Mouse (Mus musculus) limb, embryonic 14.5 days (tissue): ENCODE results near the gene Rps6ka4. TPM values are rescaled to one million over a fixed set of nuclear protein-coding genes. Genes with fewer than 3 reads are reported as not detected.

Source experiments
- ATAC-seq: fragments of 200-750 bp; cut with Nextera tagmentation; 2 replicates; pipeline ENCODE4 v1.8.0; 2017; ENCODE audit warnings: low read depth, moderate number of reproducible peaks, moderate TSS enrichment; ENCODE audit not compliant: low FRiP score
- DNase-seq: peaks from one replicate; pipeline ENCODE4 v3.0.0-alpha.2; 2015; ENCODE audit warnings: low spot score
- H3K27ac ChIP-seq: fragments of 300-500 bp; sonication (generic); replicated peaks from 2 replicates; pipeline ENCODE4 v1.5.1; 2014; ENCODE audit warnings: low read depth, mild to moderate bottlenecking, low read length, moderate library complexity, mixed read lengths
- H3K27me3 ChIP-seq: fragments of 300-500 bp; sonication (generic); 2 replicates; pipeline ENCODE4 v1.6.1; 2014; ENCODE audit warnings: low read length, mixed read lengths; ENCODE audit not compliant: control insufficient read depth, insufficient read depth
- H3K36me3 ChIP-seq: fragments of 300-500 bp; sonication (generic); 2 replicates; pipeline ENCODE4 v1.6.1; 2014; ENCODE audit warnings: mild to moderate bottlenecking, low read length, moderate library complexity, mixed read lengths; ENCODE audit not compliant: control insufficient read depth, insufficient read depth
- H3K4me1 ChIP-seq: fragments of 300-500 bp; sonication (generic); 2 replicates; pipeline ENCODE4 v1.6.1; 2014; ENCODE audit warnings: antibody characterized with exemption, low read length, mixed read lengths; ENCODE audit not compliant: control insufficient read depth, insufficient read depth
- H3K4me2 ChIP-seq: fragments of 300-500 bp; sonication (generic); replicated peaks from 2 replicates; pipeline ENCODE4 v1.6.1; 2014; ENCODE audit warnings: low read depth, mild to moderate bottlenecking, low read length, moderate library complexity; ENCODE audit not compliant: severe bottlenecking
- H3K4me3 ChIP-seq: fragments of 300-500 bp; sonication (generic); replicated peaks from 2 replicates; pipeline ENCODE4 v1.5.1; 2014; ENCODE audit warnings: low read length
- H3K9ac ChIP-seq: fragments of 300-500 bp; sonication (generic); 2 replicates; pipeline ENCODE4 v1.6.1; 2014; ENCODE audit warnings: mild to moderate bottlenecking, low read depth, low read length, moderate library complexity; ENCODE audit not compliant: severe bottlenecking
- H3K9me3 ChIP-seq: fragments of 300-500 bp; sonication (generic); 2 replicates; pipeline ENCODE4 v1.6.1; 2016; ENCODE audit warnings: low read length; ENCODE audit not compliant: control insufficient read depth
- POLR2A ChIP-seq: fragments of 200-500 bp; IDR thresholded peaks from 2 replicates; pipeline ENCODE4 v1.8.0; 2012; ENCODE audit warnings: inconsistent platforms, mild to moderate bottlenecking, moderate library complexity, borderline replicate concordance; ENCODE audit not compliant: insufficient read depth, insufficient read length; ENCODE audit errors: extremely low read depth
- WGBS: fragments of 180-500 bp; shearing (Covaris S2); extraction: QIAGEN DNeasy Blood & Tissue Kit; methylation state at CpG from one replicate; pipeline ENCODE4 v1.1.7; 2014; 5-methylcytosine and 5-hydroxymethylcytosine counted together
- microRNA-seq: library from miRNA; unstranded; fragments of <30 nt; microRNA quantifications from one replicate; pipeline ENCODE4, GENCODE M21; 2016
- polyA plus RNA-seq, 2 experiments: library from polyadenylated mRNA; depleted of rRNA in 1 of 2; stranded (reverse) in 1 of 2; unstranded in 1 of 2; fragments of >200 nt; fragmentation: Nextera tagmentation in 1 of 2; extraction: Ambion mirVana in 1 of 2; gene quantifications; 2 replicates each; pipeline versions ENCODE4 v1.2.1 to v1.2.3; 2012 to 2014

Rps6ka4 gene
- polyA plus RNA-seq, 2 experiments, result 19.4 to 27.4 TPM

DNA sequence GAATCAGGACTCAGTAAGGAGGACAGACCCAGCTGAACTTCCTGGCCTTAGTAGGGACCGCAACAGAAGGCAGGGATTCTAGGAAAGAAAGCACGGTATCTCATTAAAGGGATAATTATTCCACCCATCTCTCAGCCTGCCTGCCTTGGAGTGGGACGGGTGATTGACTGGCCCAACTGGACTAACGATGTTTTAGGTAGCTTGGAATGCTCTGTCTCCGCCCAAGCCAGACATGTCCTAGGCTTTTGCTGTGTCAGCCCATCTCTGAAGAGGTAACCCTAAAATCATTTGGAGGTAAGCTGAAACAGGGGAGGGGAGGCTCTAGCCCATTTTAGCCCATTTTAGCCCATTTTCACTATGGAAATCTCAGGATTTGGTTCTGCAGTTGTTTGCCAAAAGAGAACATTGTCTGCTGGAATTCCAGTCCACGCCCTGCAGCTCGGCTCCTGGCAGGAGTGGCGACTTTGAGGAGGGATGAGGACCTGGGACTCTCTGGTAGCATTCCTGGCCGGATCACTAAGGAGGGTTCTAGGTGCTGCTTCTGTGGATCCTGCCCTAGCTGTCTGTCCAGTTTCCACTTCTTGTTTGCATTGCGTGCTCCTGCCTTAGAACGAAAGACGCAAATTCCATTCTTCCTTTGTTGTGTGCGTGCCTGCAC lies 19.8 kb downstream of the Rps6ka4 start:
- no peak overlapping the region for H3K4me2 ChIP-seq
- H3K9ac ChIP-seq, result no peak overlapping the region
- no peak for TF ChIP-seq POLR2A
- DNase-seq (no peak), ATAC-seq (no peak)
- 77% methylated on average over 13 of the region's 13 CpGs for WGBS
- 0 out of 2 replicates have a peak, but pooled peaks cover 4% of the 10 kb centered on the region for H3K9me3 ChIP-seq
- H3K4me1 ChIP-seq, result no peaks in the 10 kb centered on the region
- no peaks in the 10 kb centered on the region for H3K27me3 ChIP-seq
- H3K4me3 ChIP-seq, result no peak overlapping the region
- no peak overlapping the region for H3K27ac ChIP-seq
- H3K36me3 ChIP-seq, result no peaks in the 10 kb centered on the region

DNA sequence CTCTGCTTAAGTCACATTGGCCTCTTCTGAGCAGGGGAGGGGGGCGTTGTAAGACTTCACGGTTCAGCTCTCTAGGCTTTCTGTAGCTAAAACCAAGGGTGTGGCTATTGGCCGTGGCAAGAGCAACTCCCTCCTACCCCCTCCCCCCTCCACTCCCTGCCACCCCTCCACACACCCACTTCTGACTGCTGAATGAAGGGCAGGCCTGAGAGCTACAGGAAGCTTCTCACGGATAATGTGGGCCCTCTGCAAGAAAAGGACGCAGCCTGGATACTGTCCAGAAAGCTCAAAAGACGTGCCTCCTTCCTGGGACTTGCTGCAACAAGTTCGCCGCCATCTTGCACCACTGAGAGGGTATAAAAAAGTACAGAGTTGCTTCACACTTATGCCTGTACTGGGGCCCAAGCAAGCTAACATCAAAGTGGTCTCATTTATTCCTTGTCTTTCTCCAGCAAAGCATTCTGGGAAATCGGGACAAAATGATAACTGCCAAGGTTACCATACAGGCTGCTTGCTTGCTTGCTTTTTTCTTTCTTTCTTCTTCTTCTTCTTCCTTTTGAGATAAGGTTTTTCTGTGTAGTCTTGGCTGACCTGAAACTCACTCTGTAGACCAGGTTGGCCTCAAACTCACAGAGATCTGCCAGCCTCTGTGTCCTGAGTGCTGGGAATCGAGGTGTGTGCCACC lies 21.2 kb downstream of the Rps6ka4 start:
- no peak for TF ChIP-seq POLR2A
- H3K36me3 ChIP-seq, result no peaks in the 10 kb centered on the region
- H3K4me3 ChIP-seq, result no peak overlapping the region
- H3K4me1 ChIP-seq, result no peaks in the 10 kb centered on the region
- H3K4me2 ChIP-seq, result no peak overlapping the region
- DNase-seq, result no peak
- WGBS, result 46% methylated on average over 10 of the region's 10 CpGs
- H3K9ac ChIP-seq, result no peak overlapping the region
- no peak overlapping the region for H3K27ac ChIP-seq
- H3K27me3 ChIP-seq, result no peaks in the 10 kb centered on the region
- no peak for ATAC-seq
- 0 out of 2 replicates have a peak, but pooled peaks cover 4% of the 10 kb centered on the region for H3K9me3 ChIP-seq

GRCm38 (mm10) chr19:6814958-6815357 lies 25.5 kb downstream of the Rps6ka4 start:
- H3K9me3 ChIP-seq, result no peaks in the 10 kb centered on the region
- no peaks in the 10 kb centered on the region for H3K27me3 ChIP-seq
- H3K4me3 ChIP-seq, result no peak overlapping the region
- no peaks in the 10 kb centered on the region for H3K4me1 ChIP-seq
- H3K4me2 ChIP-seq, result no peak overlapping the region
- 93% methylated on average over 3 of the region's 3 CpGs for WGBS
- TF ChIP-seq POLR2A, result no peak
- ATAC-seq, result no peak
- H3K27ac ChIP-seq, result no peak overlapping the region
- H3K9ac ChIP-seq, result no peak overlapping the region
- H3K36me3 ChIP-seq, result no peaks in the 10 kb centered on the region
- no peak for DNase-seq

- 9% methylated on average over 4 of the region's 4 CpGs for WGBS
- H3K9me3 ChIP-seq, result no peaks in the 10 kb centered on the region
- H3K36me3 ChIP-seq, result no peaks in the 10 kb centered on the region
- no peak overlapping the region for H3K9ac ChIP-seq
- H3K4me1 ChIP-seq, result no peaks in the 10 kb centered on the region
- no peak for TF ChIP-seq POLR2A
- no peak overlapping the region for H3K4me3 ChIP-seq
- no peak overlapping the region for H3K4me2 ChIP-seq
- no peak for ATAC-seq
- DNase-seq, result no peak
- H3K27me3 ChIP-seq, result no peaks in the 10 kb centered on the region
- H3K27ac ChIP-seq, result no peak overlapping the region
Measured at GRCm38 (mm10) chr19:6814366-6814765, 26.1 kb downstream of the Rps6ka4 start.

Small RNA genes lying within 50 kb of the gene (microRNA-seq; reads per million reads assigned to microRNA genes)
- not detected for gene Mir5046

Other genes starting within 250 kb of the Rps6ka4 start
- 1.8 and 2.2 TPM in 2 replicates for gene Ccdc88b, start 17.6 kb upstream of the Rps6ka4 start, polyA plus RNA-seq (2012; rRNA removed)
- 0.69 and 0.75 TPM in 2 replicates for gene Ccdc88b, start 17.6 kb upstream of the Rps6ka4 start, polyA plus RNA-seq (2014; fragmentation: Nextera tagmentation; extraction: Ambion mirVana)
- 163 and 164 TPM in 2 replicates for gene Trmt112, start 69.1 kb upstream of the Rps6ka4 start, polyA plus RNA-seq (2012; rRNA removed)
- 163 and 167 TPM in 2 replicates for gene Trmt112, start 69.1 kb upstream of the Rps6ka4 start, polyA plus RNA-seq (2014; fragmentation: Nextera tagmentation; extraction: Ambion mirVana)
- gene Prdx5, start 69.5 kb upstream of the Rps6ka4 start, polyA plus RNA-seq (2012; rRNA removed), result 145 and 173 TPM in 2 replicates
- gene Prdx5, start 69.5 kb upstream of the Rps6ka4 start, polyA plus RNA-seq (2014; fragmentation: Nextera tagmentation; extraction: Ambion mirVana), result 245 and 269 TPM in 2 replicates
- 20.3 and 25.5 TPM in 2 replicates for gene Esrra, start 81.2 kb upstream of the Rps6ka4 start, polyA plus RNA-seq (2012; rRNA removed)
- 3.4 and 5.1 TPM in 2 replicates for gene Esrra, start 81.2 kb upstream of the Rps6ka4 start, polyA plus RNA-seq (2014; fragmentation: Nextera tagmentation; extraction: Ambion mirVana)
- 2.8 and 5.6 TPM in 2 replicates for gene Catsperz, start 84.7 kb upstream of the Rps6ka4 start, polyA plus RNA-seq (2012; rRNA removed)
- 3.6 and 5.4 TPM in 2 replicates for gene Catsperz, start 84.7 kb upstream of the Rps6ka4 start, polyA plus RNA-seq (2014; fragmentation: Nextera tagmentation; extraction: Ambion mirVana)
- gene Kcnk4, start 93.9 kb upstream of the Rps6ka4 start, polyA plus RNA-seq (2012; rRNA removed), result 0.91 and 1.1 TPM in 2 replicates
- gene Kcnk4, start 93.9 kb upstream of the Rps6ka4 start, polyA plus RNA-seq (2014; fragmentation: Nextera tagmentation; extraction: Ambion mirVana), result 1.1 TPM in 2 replicates
- gene Bad, start 101.2 kb upstream of the Rps6ka4 start, polyA plus RNA-seq (2012; rRNA removed), result 75.1 and 76.5 TPM in 2 replicates
- gene Bad, start 101.2 kb upstream of the Rps6ka4 start, polyA plus RNA-seq (2014; fragmentation: Nextera tagmentation; extraction: Ambion mirVana), result 77.5 and 80.8 TPM in 2 replicates
- 56.8 and 72.3 TPM in 2 replicates for gene Gpr137, start 101.8 kb upstream of the Rps6ka4 start, polyA plus RNA-seq (2012; rRNA removed)
- gene Gpr137, start 101.8 kb upstream of the Rps6ka4 start, polyA plus RNA-seq (2014; fragmentation: Nextera tagmentation; extraction: Ambion mirVana), result 28.5 and 31.8 TPM in 2 replicates
- gene Ppp1r14b, start 134.3 kb upstream of the Rps6ka4 start, polyA plus RNA-seq (2012; rRNA removed), result 277 and 304 TPM in 2 replicates
- 249 and 282 TPM in 2 replicates for gene Ppp1r14b, start 134.3 kb upstream of the Rps6ka4 start, polyA plus RNA-seq (2014; fragmentation: Nextera tagmentation; extraction: Ambion mirVana)
- gene Plcb3, start 135.8 kb upstream of the Rps6ka4 start, polyA plus RNA-seq (2012; rRNA removed), result 80.6 and 102 TPM in 2 replicates
- 36.6 and 42.4 TPM in 2 replicates for gene Plcb3, start 135.8 kb upstream of the Rps6ka4 start, polyA plus RNA-seq (2014; fragmentation: Nextera tagmentation; extraction: Ambion mirVana)
- gene Fkbp2, start 139.9 kb upstream of the Rps6ka4 start, polyA plus RNA-seq (2012; rRNA removed), result 39.9 and 73.3 TPM in 2 replicates
- gene Fkbp2, start 139.9 kb upstream of the Rps6ka4 start, polyA plus RNA-seq (2014; fragmentation: Nextera tagmentation; extraction: Ambion mirVana), result 71.5 and 80.5 TPM in 2 replicates
- 46.7 and 55.7 TPM in 2 replicates for gene Vegfb, start 147.0 kb upstream of the Rps6ka4 start, polyA plus RNA-seq (2012; rRNA removed)
- gene Vegfb, start 147.0 kb upstream of the Rps6ka4 start, polyA plus RNA-seq (2014; fragmentation: Nextera tagmentation; extraction: Ambion mirVana), result 44.9 and 54.5 TPM in 2 replicates
- gene Dnajc4, start 151.9 kb upstream of the Rps6ka4 start, polyA plus RNA-seq (2012; rRNA removed), result 32.4 and 38.0 TPM in 2 replicates
- 24.4 and 26.8 TPM in 2 replicates for gene Dnajc4, start 151.9 kb upstream of the Rps6ka4 start, polyA plus RNA-seq (2014; fragmentation: Nextera tagmentation; extraction: Ambion mirVana)
- gene Nudt22, start 155.5 kb upstream of the Rps6ka4 start, polyA plus RNA-seq (2012; rRNA removed), result 22.1 and 27.7 TPM in 2 replicates
- 21.5 and 21.9 TPM in 2 replicates for gene Nudt22, start 155.5 kb upstream of the Rps6ka4 start, polyA plus RNA-seq (2014; fragmentation: Nextera tagmentation; extraction: Ambion mirVana)
- gene Trpt1, start 155.5 kb upstream of the Rps6ka4 start, polyA plus RNA-seq (2012; rRNA removed), result 15.1 and 19.9 TPM in 2 replicates
- 10.7 and 12.0 TPM in 2 replicates for gene Trpt1, start 155.5 kb upstream of the Rps6ka4 start, polyA plus RNA-seq (2014; fragmentation: Nextera tagmentation; extraction: Ambion mirVana)
- 10.1 and 13.1 TPM in 2 replicates for gene Fermt3, start 178.8 kb upstream of the Rps6ka4 start, polyA plus RNA-seq (2012; rRNA removed)
- 10.2 and 10.8 TPM in 2 replicates for gene Fermt3, start 178.8 kb upstream of the Rps6ka4 start, polyA plus RNA-seq (2014; fragmentation: Nextera tagmentation; extraction: Ambion mirVana)
- gene Stip1, start 199.3 kb upstream of the Rps6ka4 start, polyA plus RNA-seq (2012; rRNA removed), result 124 and 170 TPM in 2 replicates
- 200 and 205 TPM in 2 replicates for gene Stip1, start 199.3 kb upstream of the Rps6ka4 start, polyA plus RNA-seq (2014; fragmentation: Nextera tagmentation; extraction: Ambion mirVana)
- gene Macrod1, start 216.2 kb upstream of the Rps6ka4 start, polyA plus RNA-seq (2012; rRNA removed), result 24.6 and 27.4 TPM in 2 replicates
- gene Macrod1, start 216.2 kb upstream of the Rps6ka4 start, polyA plus RNA-seq (2014; fragmentation: Nextera tagmentation; extraction: Ambion mirVana), result 16.6 and 19.7 TPM in 2 replicates